Mouse (Mus musculus) lung, adult 2 months (tissue): ENCODE data around the gene Phc3.

Experiments used
- CTCF ChIP-seq: fragments of 200-500 bp; IDR thresholded peaks from 2 replicates; pipeline ENCODE4 v1.5.1; 2011; ENCODE audit warnings: mild to moderate bottlenecking, low read length, control low read depth; ENCODE audit not compliant: insufficient read depth
- POLR2A ChIP-seq: fragments of 200-500 bp; IDR thresholded peaks from 2 replicates; pipeline ENCODE4 v1.6.1; 2011; ENCODE audit warnings: low read depth, mild to moderate bottlenecking, control low read depth, low read length, borderline replicate concordance; ENCODE audit errors: extremely low read depth

GRCm38 (mm10) chr3:30959868-30960831, 9.1 kb downstream of the Phc3 start:
- no peak for TF ChIP-seq CTCF
- no peak for TF ChIP-seq POLR2A
